Mouse (Mus musculus): ENCODE measurements around the gene Cyth1.

GRCm38 (mm10) chr11:118215928-118216458 lies 32.4 kb downstream of the Cyth1 start:
- TF ChIP-seq GATA1 (IDR thresholded peaks at IDR 0.05; ENCODE audit: borderline replicate concordance, low read length) (no peak), FLI1 (IDR thresholded peaks at IDR 0.05; ENCODE audit: low read length) (no peak)
